Mouse (Mus musculus) gastrocnemius, adult 8-10 months (tissue): Measurements from ENCODE around the gene Scrg1. TPM values are rescaled to one million over a fixed set of nuclear protein-coding genes. Genes with fewer than 3 reads are reported as not detected.
A peak's percentile ranks its signal among the peaks of the same experiment; 100 is the strongest.
"Not testable (repeated sequence)": the region's sequence is repeated elsewhere in the genome, so short reads cannot be mapped to it uniquely, and the experiment has no call there.

Experiments used
- DNase-seq, 2 experiments: peaks; one replicate each; pipeline ENCODE4 v3.0.0; 2022; ENCODE audit warnings: low spot score in 2 of 2
- total RNA-seq, 4 experiments: library from RNA; stranded (reverse); gene quantifications; 2 replicates each; pipeline ENCODE4 v1.2.4; 2022

The Scrg1 gene
- total RNA-seq, 4 experiments from 2014 or later: not detected

GRCm38 (mm10) chr8:57453361-57453760 is 2.4 kb upstream of the Scrg1 start:
- DNase-seq: no peak

- no peak for DNase-seq
These were observed 1.4 kb downstream of the Scrg1 start for GRCm38 (mm10) chr8:57457152-57457551.

GRCm38 (mm10) chr8:57457942-57458341 is 2.2 kb downstream of the Scrg1 start:
- DNase-seq: no peak

- DNase-seq: no peak
These were observed 7.1 kb downstream of the Scrg1 start for GRCm38 (mm10) chr8:57462839-57463238.

- DNase-seq: no peak
These were observed 8.0 kb downstream of the Scrg1 start for GRCm38 (mm10) chr8:57463757-57464156.

GRCm38 (mm10) chr8:57468624-57469023 is 12.9 kb downstream of the Scrg1 start:
- DNase-seq: peak; percentile 84 to 90

- no peak for DNase-seq
These were observed 15.1 kb downstream of the Scrg1 start for GRCm38 (mm10) chr8:57470863-57471262.

GRCm38 (mm10) chr8:57473751-57474150 is 18.0 kb downstream of the Scrg1 start:
- no peak for DNase-seq

GRCm38 (mm10) chr8:57478406-57478805 is 22.7 kb downstream of the Scrg1 start:
- DNase-seq: no peak

GRCm38 (mm10) chr8:57479700-57480099 is 24.0 kb downstream of the Scrg1 start:
- no peak for DNase-seq

- DNase-seq: no peak
These were observed 24.9 kb downstream of the Scrg1 start for GRCm38 (mm10) chr8:57480606-57481005.

- peak in 1 of 2 experiments; percentile 16 for DNase-seq
These were observed 31.0 kb downstream of the Scrg1 start for GRCm38 (mm10) chr8:57486491-57487440.

GRCm38 (mm10) chr8:57487441-57488155 is 31.9 kb downstream of the Scrg1 start, which contains the start of gene Sap30:
Gene Sap30 (minus strand): TSS chr8:57487860.
- DNase-seq: peak; percentile 97 to 98

GRCm38 (mm10) chr8:57488312-57488765 is 32.6 kb downstream of the Scrg1 start:
- DNase-seq: peak; percentile 33 to 39

- DNase-seq: no peak
These were observed 33.6 kb downstream of the Scrg1 start for GRCm38 (mm10) chr8:57489366-57489765.

GRCm38 (mm10) chr8:57489896-57490295 is 34.2 kb downstream of the Scrg1 start:
- DNase-seq: no peak

GRCm38 (mm10) chr8:57491873-57492272 is 36.1 kb downstream of the Scrg1 start:
- no peak for DNase-seq

- no peak for DNase-seq
These were observed 42.7 kb downstream of the Scrg1 start for GRCm38 (mm10) chr8:57498494-57498846.

- no peak for DNase-seq
These were observed 43.3 kb downstream of the Scrg1 start for GRCm38 (mm10) chr8:57498847-57499511.

- peak in 1 of 2 experiments; percentile 11 for DNase-seq
These were observed 47.9 kb downstream of the Scrg1 start for GRCm38 (mm10) chr8:57503641-57504040.

- not testable (repeated sequence) for DNase-seq
These were observed 49.8 kb downstream of the Scrg1 start for GRCm38 (mm10) chr8:57505500-57505899.
